Mouse (Mus musculus) cerebral cortex, adult 2 months (tissue): ENCODE measurements around the gene Sigmar1.

ENCODE experiments used
- WGBS: fragments of 180-500 bp; shearing (Covaris S2); methylation state at CpG from one replicate; pipeline ENCODE4 v1.1.7; 2018; 5-methylcytosine and 5-hydroxymethylcytosine counted together

Gene Sigmar1

DNA sequence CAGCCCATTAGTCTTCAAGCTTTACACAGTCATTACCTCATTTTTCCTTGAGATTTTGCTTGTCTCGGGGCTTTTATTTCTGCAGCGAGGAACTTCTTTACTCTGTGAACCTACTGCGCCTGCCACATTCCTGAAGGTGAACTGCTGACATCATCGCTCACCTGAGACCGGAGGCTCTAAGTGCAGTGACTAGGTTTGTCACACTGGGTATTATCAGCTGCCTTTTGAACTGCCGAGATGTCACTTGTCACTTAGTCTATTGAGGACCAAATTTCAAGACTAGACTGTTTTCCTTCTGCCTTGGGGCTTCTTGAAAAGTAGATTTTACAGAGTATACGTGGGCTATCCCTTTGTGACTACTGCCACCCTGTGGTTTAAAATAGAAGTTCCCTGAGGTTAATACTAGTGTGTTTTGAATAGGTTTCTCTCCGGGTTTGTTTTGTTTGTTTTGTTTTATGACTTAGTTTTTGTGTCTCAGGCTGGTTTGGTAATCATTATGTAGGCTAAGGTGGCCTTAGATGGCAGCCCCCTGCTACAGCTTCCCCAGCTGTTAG is 47.7 kb downstream of the Sigmar1 start:
- 35% methylated on average over 8 of the region's 8 CpGs for WGBS

DNA sequence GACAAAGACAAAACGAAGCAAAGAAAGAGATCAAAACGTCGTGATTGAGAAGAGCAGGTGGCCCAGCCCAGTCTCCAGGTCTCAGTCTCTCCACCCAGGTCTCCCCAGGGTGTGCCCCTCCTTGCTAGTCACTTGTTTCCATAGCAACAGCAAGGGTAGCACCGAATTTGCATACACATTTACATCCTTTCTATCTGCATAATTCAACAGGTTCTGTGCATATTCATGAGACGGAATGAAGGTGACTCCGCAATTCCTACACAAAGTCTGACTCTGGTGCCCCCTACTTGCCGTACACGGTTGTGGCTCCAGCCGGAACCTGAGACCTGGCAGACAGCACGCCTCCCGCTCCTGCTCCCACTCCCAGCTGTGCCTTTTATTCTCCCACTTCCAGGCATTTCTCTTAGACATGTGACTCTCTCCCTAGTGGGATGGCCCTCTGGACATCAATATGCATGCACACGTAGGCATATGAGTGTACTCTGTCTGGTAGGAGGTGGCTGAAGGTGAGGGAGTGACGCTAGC is 48.9 kb downstream of the Sigmar1 start:
- 3% methylated on average over 13 of the region's 13 CpGs for WGBS

DNA sequence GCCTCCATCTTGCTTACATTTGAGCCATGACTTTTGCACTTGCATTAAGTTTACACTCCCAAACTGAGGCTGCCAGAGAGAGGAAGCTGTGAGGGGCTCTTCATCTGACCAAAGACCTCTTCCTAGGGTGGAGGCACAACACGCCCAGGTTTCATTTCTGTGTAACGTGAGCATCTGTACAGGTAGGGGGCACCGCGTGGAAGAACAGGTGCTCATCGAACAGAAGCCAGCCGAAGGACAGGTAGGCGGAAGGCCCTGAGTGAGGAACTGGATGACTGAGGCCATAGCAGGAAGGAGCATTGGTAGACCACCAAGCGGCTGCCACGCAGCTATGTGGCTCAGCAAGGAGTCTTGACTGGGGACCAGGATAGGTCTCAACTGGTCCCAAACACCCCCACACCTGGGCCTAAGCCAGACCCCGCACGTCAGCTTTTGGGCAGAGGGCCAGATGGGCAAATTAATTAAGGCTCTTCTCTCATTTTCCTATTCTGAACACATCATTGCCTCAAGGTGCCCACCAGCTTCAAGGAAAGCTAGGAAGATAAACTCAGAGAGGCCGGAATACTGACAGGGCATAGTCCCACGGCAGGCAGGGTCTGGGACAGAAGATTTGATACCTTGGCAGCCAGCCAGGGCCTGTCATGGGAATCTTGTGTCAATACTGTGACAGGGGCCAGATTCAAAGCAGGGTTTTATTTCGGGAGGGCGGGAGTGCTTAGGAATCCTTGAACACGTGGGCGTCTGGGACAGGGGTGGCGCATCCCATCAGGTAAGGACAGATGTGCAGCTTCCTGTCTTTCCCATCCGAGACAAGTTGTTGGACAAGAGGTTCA is 49.8 kb downstream of the Sigmar1 start:
- WGBS, result 55% methylated on average over 19 of the region's 19 CpGs

DNA sequence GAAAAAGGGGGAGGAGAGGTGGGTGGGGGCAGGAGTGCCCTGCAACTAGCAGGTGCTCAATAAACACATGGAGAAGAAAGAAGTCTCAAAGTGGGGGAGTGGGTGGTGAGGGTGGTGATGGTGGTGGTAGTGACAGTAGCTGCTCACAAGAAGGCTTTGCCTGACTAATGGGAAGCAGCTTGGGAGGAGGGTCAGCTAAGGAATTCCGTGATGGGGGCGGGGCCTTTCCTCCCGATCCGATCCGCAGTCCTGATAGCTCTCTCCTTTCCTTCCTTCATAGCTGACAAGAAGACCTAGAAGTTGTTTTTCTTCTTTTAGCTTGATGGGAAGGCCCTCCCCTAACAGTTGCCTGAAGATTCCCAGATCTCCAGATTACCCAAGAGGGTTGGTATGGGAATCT is 51.3 kb downstream of the Sigmar1 start:
- WGBS, result 43% methylated on average over 5 of the region's 5 CpGs

GRCm38 (mm10) chr4:41702226-41702625 is 53.7 kb downstream of the Sigmar1 start:
- 87% methylated on average over 2 of the region's 2 CpGs for WGBS

DNA sequence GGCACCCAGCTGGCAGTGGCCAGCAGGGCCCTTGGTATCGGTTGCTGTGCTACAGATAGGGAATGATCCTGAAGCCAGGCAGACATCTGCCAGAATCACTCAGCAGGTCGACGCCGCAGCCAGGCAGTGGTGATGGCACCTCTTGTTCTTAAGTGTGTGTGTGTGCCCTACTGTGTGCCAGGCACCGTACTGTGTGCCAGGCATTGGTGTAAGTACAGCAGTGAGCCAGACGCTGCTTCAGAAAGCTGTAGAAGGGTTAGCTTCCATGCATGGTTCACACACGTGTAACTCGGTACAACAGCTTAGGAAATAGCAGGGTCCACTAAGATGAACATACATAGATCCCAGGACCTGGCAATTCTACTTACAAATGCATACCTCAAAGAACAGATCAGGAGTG is 55.7 kb downstream of the Sigmar1 start:
- 90% methylated on average over 3 of the region's 8 CpGs for WGBS

DNA sequence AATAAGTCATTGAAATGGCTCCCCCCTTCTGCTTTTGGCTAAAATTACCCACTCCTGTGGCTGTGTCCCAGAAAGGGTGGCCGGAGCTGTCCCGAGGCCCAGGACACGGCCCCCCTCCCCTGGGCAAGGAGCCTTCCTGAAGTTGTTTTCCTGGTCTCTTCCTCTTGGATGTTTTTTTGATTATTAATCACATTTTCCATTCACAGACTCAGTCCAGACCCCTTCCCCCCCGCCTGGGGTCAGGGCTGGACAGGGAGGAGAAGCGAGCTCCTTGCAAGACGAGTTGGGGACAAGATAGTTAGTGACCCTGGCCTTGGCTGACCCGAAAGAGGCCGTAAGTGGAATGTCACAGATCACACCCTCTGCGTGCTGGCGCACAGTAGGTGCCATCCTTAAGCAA is 56.2 kb downstream of the Sigmar1 start, which contains the start of gene Il11ra1:
Il11ra1 (plus strand) TSS at position 207 of the 400 bp plus-strand sequence.
- 78% methylated on average over 10 of the region's 10 CpGs for WGBS

GRCm38 (mm10) chr4:41698421-41699016 is 57.4 kb downstream of the Sigmar1 start:
- 12% methylated on average over 24 of the region's 32 CpGs for WGBS

- 23% methylated on average over 35 of the region's 40 CpGs for WGBS
Measured at GRCm38 (mm10) chr4:41696930-41697841, 58.8 kb downstream of the Sigmar1 start, which contains the start of gene Cntfr. Gene Cntfr (minus strand): TSS chr4:41697089.

DNA sequence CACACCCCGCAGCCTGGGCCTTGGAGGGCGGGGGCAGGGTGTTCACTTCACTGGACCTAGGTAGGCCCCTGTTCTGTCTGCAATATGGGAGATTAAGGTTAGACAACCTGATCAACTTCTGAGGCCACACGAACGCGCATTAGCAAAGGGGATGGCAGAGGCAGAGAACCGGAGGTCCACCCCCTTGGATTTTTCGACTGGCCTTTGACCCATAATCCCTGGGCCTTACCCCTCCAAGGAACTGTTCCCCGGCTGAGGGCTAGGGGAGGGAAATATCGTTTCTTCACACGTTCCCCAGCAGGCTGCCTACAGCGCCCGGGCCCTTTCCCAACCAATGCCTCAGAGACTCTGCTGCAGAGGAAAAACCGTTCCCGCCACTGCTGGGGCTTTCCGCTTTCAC is 59.5 kb downstream of the Sigmar1 start:
- WGBS, result 42% methylated on average over 14 of the region's 15 CpGs

- 8% methylated on average over 21 of the region's 38 CpGs for WGBS
Measured at GRCm38 (mm10) chr4:41695800-41696199, 60.2 kb downstream of the Sigmar1 start.

DNA sequence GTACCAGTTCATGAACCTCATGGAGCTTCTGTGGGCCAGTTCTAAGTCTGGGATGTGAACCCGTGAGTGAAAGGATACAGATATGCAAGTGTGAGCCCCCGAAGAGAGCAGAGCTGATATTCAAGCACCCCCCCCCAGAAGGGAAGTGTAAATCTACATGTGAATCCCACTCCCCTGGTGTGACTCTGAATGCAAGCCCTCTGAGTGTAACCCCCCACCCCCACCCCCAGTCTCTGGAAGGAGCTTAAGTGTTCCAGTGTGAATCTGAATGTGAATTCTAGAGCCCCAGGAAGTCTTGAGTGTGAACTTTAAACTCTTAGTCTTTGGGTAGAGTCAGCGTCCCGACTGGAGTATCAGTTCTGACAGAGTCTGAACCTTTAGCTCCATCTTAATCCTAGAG is 62.4 kb downstream of the Sigmar1 start:
- WGBS, result 37% methylated on average over 4 of the region's 4 CpGs

- WGBS, result no CpG with 5 or more reads among the region's 4 CpGs
Measured at GRCm38 (mm10) chr4:41690014-41690413, 65.9 kb downstream of the Sigmar1 start.

DNA sequence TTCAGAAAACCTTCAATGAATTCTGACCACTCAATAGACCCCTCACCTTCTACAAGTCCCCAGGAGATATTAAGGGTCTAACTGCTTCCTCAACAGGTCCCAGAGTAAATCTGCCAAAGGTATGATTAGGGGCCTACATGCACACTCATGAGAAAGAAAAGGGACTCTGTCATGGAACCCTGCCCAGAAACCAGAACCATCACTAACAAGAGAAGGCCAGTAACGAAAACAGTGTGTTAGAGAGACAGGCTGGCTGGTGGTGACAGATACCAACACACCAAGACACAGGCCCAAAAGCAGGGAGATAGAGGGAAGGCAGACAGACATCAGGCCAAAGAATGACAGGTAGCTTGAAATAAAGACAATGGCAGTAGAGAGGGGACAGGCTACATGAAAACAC is 67.4 kb downstream of the Sigmar1 start:
- 35% methylated on average over 1 of the region's 1 CpGs for WGBS
